Mouse (Mus musculus) limb, embryonic 13.5 days (tissue): ENCODE measurements around the gene Rom1. TPM values are rescaled to one million over a fixed set of nuclear protein-coding genes. Genes with fewer than 3 reads are reported as not detected.
"Not testable (repeated sequence)": the region's sequence is repeated elsewhere in the genome, so short reads cannot be mapped to it uniquely, and the experiment has no call there.

Experiments used
- ATAC-seq: fragments of 200-750 bp; cut with Nextera tagmentation; 2 replicates; pipeline ENCODE4 v1.8.0; 2017; ENCODE audit warnings: low read depth, moderate number of reproducible peaks, moderate TSS enrichment; ENCODE audit not compliant: low FRiP score
- H3K27ac ChIP-seq: fragments of 300-500 bp; sonication (generic); 2 replicates; pipeline ENCODE4 v1.5.1; 2015; ENCODE audit warnings: inconsistent platforms, mild to moderate bottlenecking, moderate library complexity
- H3K27me3 ChIP-seq: fragments of 300-500 bp; sonication (generic); 2 replicates; pipeline ENCODE4 v1.6.1; 2015; ENCODE audit warnings: mild to moderate bottlenecking, inconsistent platforms
- H3K36me3 ChIP-seq: fragments of 300-500 bp; sonication (generic); 2 replicates; pipeline ENCODE4 v1.6.1; 2015; ENCODE audit warnings: inconsistent platforms, mild to moderate bottlenecking, moderate library complexity
- H3K4me1 ChIP-seq: fragments of 300-500 bp; sonication (generic); 2 replicates; pipeline ENCODE4 v1.6.1; 2015; ENCODE audit warnings: inconsistent platforms
- H3K4me2 ChIP-seq: fragments of 300-500 bp; sonication (generic); replicated peaks from 2 replicates; pipeline ENCODE4 v1.6.1; 2015; ENCODE audit warnings: inconsistent platforms, mild to moderate bottlenecking, moderate library complexity
- H3K4me3 ChIP-seq: fragments of 300-500 bp; sonication (generic); 2 replicates; pipeline ENCODE4 v1.5.1; 2015; ENCODE audit warnings: moderate library complexity, mild to moderate bottlenecking, inconsistent platforms
- H3K9ac ChIP-seq: fragments of 300-500 bp; sonication (generic); 2 replicates; pipeline ENCODE4 v1.6.1; 2015; ENCODE audit warnings: mild to moderate bottlenecking, inconsistent platforms
- H3K9me3 ChIP-seq: fragments of 300-500 bp; sonication (generic); 2 replicates; pipeline ENCODE4 v1.6.1; 2016; ENCODE audit warnings: inconsistent platforms
- WGBS: fragments of 180-500 bp; shearing (Covaris S2); methylation state at CpG from one replicate; pipeline ENCODE4 v1.1.7; 2015; 5-methylcytosine and 5-hydroxymethylcytosine counted together
- polyA plus RNA-seq: library from polyadenylated mRNA; unstranded; fragments of >200 nt; fragmentation: Nextera tagmentation; extraction: Ambion mirVana; gene quantifications from 2 replicates; pipeline ENCODE4 v1.2.1, GENCODE M21; 2015

The Rom1 gene
- polyA plus RNA-seq, 1 experiment from 2014 or later = 3.2 TPM

GRCm38 (mm10) chr19:8919000-8919399 is 10.2 kb downstream of the Rom1 start:
- Histone ChIP-seq H3K4me3 (no peak overlapping the region), H3K9me3 (no peaks in the 10 kb centered on the region)
- WGBS = 90% methylated on average over 3 of the region's 3 CpGs

DNA sequence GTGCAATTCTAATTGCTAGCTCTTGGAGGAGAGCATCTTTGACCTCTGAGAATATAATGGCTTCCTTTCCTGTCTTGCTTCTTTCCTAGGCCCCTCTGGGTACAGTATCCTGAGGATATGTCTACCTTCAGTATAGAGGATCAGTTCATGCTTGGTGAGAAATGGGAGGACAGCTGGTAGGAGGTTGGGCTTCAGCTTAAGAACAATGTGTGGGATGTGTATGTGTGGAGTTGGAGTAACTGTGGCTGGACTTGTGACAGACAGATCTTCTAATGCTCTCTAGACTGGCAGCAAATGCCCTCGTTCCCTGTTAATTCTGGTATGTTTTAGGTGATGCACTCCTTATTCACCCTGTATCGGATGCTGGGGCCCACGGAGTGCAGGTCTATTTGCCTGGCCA is 14.9 kb downstream of the Rom1 start:
- no peak overlapping the region for H3K9ac ChIP-seq
- WGBS = 95% methylated on average over 3 of the region's 3 CpGs
- no peaks in the 10 kb centered on the region for H3K9me3 ChIP-seq
- ATAC-seq = no peak
- no peaks in the 10 kb centered on the region for H3K4me1 ChIP-seq
- no peak overlapping the region for H3K4me2 ChIP-seq
- H3K4me3 ChIP-seq = no peak overlapping the region
- no peak overlapping the region for H3K27ac ChIP-seq
- H3K27me3 ChIP-seq = no peaks in the 10 kb centered on the region
- H3K36me3 ChIP-seq = peaks cover 83% of the 10 kb centered on the region

More at GRCm38 (mm10) chr19:8919000-8919399, 10.2 kb downstream of the Rom1 start:
- ATAC-seq = no peak
- no peak overlapping the region for H3K27ac ChIP-seq
- peaks cover 13% of the 10 kb centered on the region for H3K4me1 ChIP-seq
- H3K27me3 ChIP-seq = no peaks in the 10 kb centered on the region
- H3K36me3 ChIP-seq = peaks cover 35% of the 10 kb centered on the region
- no peak overlapping the region for H3K9ac ChIP-seq
- H3K4me2 ChIP-seq = no peak overlapping the region

DNA sequence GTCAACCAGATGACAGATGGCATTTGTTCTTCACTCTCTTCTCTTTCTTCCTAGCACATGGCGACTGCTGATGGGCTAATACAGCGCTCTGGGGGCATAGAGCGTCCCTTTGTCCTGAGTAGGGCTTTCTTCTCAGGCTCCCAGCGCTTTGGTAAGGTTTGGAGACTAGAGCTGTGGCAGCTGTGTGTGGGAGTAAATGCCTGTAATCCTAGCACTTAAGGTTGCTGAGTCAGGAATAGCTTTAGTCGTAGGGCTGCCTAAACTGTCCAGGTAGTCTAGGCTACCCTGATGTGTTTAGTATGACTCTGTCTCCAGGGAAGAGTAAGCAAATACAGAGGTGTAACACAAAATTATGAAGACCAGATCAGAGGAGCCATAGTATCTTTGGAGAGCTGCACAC is 17.3 kb downstream of the Rom1 start:
- Histone ChIP-seq H3K9me3 (no peaks in the 10 kb centered on the region), H3K27ac (no peak overlapping the region), H3K4me1 (no peaks in the 10 kb centered on the region), H3K4me2 (no peak overlapping the region), H3K4me3 (no peak overlapping the region), H3K36me3 (peaks cover 100% of the 10 kb centered on the region), H3K9ac (no peak overlapping the region), H3K27me3 (no peaks in the 10 kb centered on the region)
- no peak for ATAC-seq
- 93% methylated on average over 5 of the region's 5 CpGs for WGBS

DNA sequence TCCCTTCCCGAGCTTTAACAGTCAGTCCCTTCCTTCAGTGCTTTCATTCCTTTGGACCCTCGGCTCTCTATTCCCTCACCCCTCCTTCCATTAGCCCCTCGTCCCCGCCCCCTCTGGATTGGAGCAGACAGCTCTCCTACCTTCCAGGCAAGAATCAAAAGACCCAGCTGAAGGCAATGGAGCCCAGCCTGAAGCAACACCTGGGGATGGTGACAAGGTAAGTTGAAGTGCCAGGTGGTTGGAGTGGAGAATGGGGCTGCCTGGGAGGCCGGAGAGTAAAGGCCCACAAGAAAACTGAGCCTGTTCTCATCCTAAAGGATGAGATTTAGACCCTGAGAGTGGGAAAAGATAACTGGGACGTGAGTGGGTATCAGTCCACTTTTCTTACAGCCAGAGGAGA is 20.6 kb downstream of the Rom1 start:
- no peak for ATAC-seq
- no peaks in the 10 kb centered on the region for H3K9me3 ChIP-seq
- no peak overlapping the region for H3K9ac ChIP-seq
- no peaks in the 10 kb centered on the region for H3K27me3 ChIP-seq
- 92% methylated on average over 6 of the region's 6 CpGs for WGBS
- no peak overlapping the region for H3K4me3 ChIP-seq
- H3K4me2 ChIP-seq = no peak overlapping the region
- H3K36me3 ChIP-seq = peaks cover 96% of the 10 kb centered on the region
- H3K27ac ChIP-seq = no peak overlapping the region
- no peaks in the 10 kb centered on the region for H3K4me1 ChIP-seq

DNA sequence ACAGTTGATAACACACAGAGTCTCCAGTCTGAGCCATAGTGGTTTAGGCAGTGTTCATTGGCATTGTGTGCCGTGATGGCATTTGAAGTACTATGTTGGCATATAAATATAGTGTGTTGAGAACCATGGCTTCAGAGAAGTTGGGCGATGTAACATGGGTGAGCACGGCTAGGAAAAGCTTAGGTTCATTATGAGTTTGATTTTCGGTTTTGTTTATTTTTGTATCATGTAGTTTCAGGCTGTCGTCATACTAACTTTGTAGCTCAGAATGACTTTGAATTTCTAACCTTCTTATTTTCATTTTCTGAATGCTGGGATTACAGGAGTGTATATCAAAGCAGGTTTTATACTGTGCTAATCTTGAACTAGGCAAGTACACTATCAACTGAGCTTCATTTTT is 25.7 kb downstream of the Rom1 start:
- Histone ChIP-seq H3K36me3 (peaks cover 67% of the 10 kb centered on the region), H3K9me3 (no peaks in the 10 kb centered on the region), H3K4me3 (no peak overlapping the region), H3K27ac (no peak overlapping the region), H3K4me1 (peaks cover 16% of the 10 kb centered on the region), H3K9ac (no peak overlapping the region), H3K4me2 (no peak overlapping the region), H3K27me3 (no peaks in the 10 kb centered on the region)
- ATAC-seq = no peak
- whole genome bisulfite sequencing = 98% methylated on average over 5 of the region's 5 CpGs

- peaks cover 53% of the 10 kb centered on the region for H3K36me3 ChIP-seq
- H3K4me2 ChIP-seq = peak overlapping the region; percentile 80
- 33% methylated on average over 3 of the region's 3 CpGs for WGBS
These were observed 30.1 kb downstream of the Rom1 start for GRCm38 (mm10) chr19:8899079-8899478.

GRCm38 (mm10) chr19:8898576-8898975 is 30.6 kb downstream of the Rom1 start:
- Histone ChIP-seq H3K9ac (peak overlapping the region; percentile 97), H3K9me3 (no peaks in the 10 kb centered on the region), H3K36me3 (peaks cover 48% of the 10 kb centered on the region), H3K27me3 (no peaks in the 10 kb centered on the region), H3K27ac (peak overlapping the region; percentile 91), H3K4me3 (peak overlapping the region; percentile 93), H3K4me1 (peaks cover 43% of the 10 kb centered on the region), H3K4me2 (peak overlapping the region; percentile 80)
- no peak for ATAC-seq
- WGBS = 9% methylated on average over 13 of the region's 13 CpGs

More at GRCm38 (mm10) chr19:8899079-8899478, 30.1 kb downstream of the Rom1 start:
- no peaks in the 10 kb centered on the region for H3K27me3 ChIP-seq
- H3K4me3 ChIP-seq = peak overlapping the region; percentile 93
- H3K9me3 ChIP-seq = no peaks in the 10 kb centered on the region
- H3K4me1 ChIP-seq = peaks cover 38% of the 10 kb centered on the region
- no peak for ATAC-seq
- peak overlapping the region; percentile 97 for H3K9ac ChIP-seq
- H3K27ac ChIP-seq = no peak overlapping the region

GRCm38 (mm10) chr19:8897865-8898495 is 31.2 kb downstream of the Rom1 start, which contains the start of gene Ganab:
Gene Ganab (plus strand): TSS chr19:8898071.
- Histone ChIP-seq H3K9ac (peak within 1 kb of the TSS; percentile 97), H3K4me1 (peaks cover 45% of the 10 kb centered on the region), H3K27ac (peak within 1 kb of the TSS; percentile 91), H3K4me2 (peak within 1 kb of the TSS; percentile 80), H3K9me3 (no peaks in the 10 kb centered on the region), H3K27me3 (no peaks in the 10 kb centered on the region), H3K36me3 (peaks cover 43% of the 10 kb centered on the region), H3K4me3 (peak within 1 kb of the TSS; percentile 93)
- under 1% methylated on average over 53 of the region's 53 CpGs for WGBS
- ATAC-seq = peak; percentile 99

GRCm38 (mm10) chr19:8897211-8897864 is 31.8 kb downstream of the Rom1 start:
- peak; percentile 43 for ATAC-seq

GRCm38 (mm10) chr19:8896231-8896630 is 32.9 kb downstream of the Rom1 start:
- H3K27me3 ChIP-seq, H3K4me2 ChIP-seq, H3K9me3 ChIP-seq, ATAC-seq, H3K4me3 ChIP-seq, H3K27ac ChIP-seq: not testable (repeated sequence)
- peaks cover 31% of the 10 kb centered on the region for H3K36me3 ChIP-seq
- H3K9ac ChIP-seq = peak overlapping the region; percentile 72; the same call in 1 of the 2 replicates
- WGBS = 79% methylated on average over 5 of the region's 5 CpGs
- H3K4me1 ChIP-seq = peaks cover 45% of the 10 kb centered on the region

More at GRCm38 (mm10) chr19:8897211-8897864, 31.8 kb downstream of the Rom1 start:
- Histone ChIP-seq H3K36me3 (peaks cover 38% of the 10 kb centered on the region), H3K9ac (peak overlapping the region; percentile 72), H3K4me2 (peak overlapping the region; percentile 80), H3K27ac (peak overlapping the region; percentile 90), H3K4me3 (peak overlapping the region; percentile 93), H3K4me1 (peaks cover 45% of the 10 kb centered on the region)
- H3K9me3 ChIP-seq, H3K27me3 ChIP-seq: not testable (repeated sequence)
- 19% methylated on average over 21 of the region's 21 CpGs for WGBS

GRCm38 (mm10) chr19:8895397-8895960 is 33.7 kb downstream of the Rom1 start:
- Histone ChIP-seq H3K4me1 (peaks cover 45% of the 10 kb centered on the region), H3K4me2 (no peak overlapping the region), H3K4me3 (no peak overlapping the region), H3K27ac (no peak overlapping the region), H3K27me3 (no peaks in the 10 kb centered on the region), H3K36me3 (peaks cover 37% of the 10 kb centered on the region), H3K9ac (peak overlapping the region; percentile 25; the same call in 1 of the 2 replicates), H3K9me3 (no peaks in the 10 kb centered on the region)
- no peak for ATAC-seq
- WGBS = 91% methylated on average over 9 of the region's 9 CpGs
